Mouse (Mus musculus) heart, adult 8-10 months (tissue): Measurements from ENCODE around the gene Kcnk15. TPM values are rescaled to one million over a fixed set of nuclear protein-coding genes. Genes with fewer than 3 reads are reported as not detected.

ENCODE experiments used
- DNase-seq: peaks from one replicate; pipeline ENCODE4 v3.0.0; 2022; ENCODE audit warnings: low spot score
- total RNA-seq, 4 experiments: library from RNA; stranded (reverse); gene quantifications; 2 replicates each; pipeline ENCODE4 v1.2.4; 2022

The Kcnk15 gene
- total RNA-seq, 4 experiments from 2014 or later: not detected

DNA sequence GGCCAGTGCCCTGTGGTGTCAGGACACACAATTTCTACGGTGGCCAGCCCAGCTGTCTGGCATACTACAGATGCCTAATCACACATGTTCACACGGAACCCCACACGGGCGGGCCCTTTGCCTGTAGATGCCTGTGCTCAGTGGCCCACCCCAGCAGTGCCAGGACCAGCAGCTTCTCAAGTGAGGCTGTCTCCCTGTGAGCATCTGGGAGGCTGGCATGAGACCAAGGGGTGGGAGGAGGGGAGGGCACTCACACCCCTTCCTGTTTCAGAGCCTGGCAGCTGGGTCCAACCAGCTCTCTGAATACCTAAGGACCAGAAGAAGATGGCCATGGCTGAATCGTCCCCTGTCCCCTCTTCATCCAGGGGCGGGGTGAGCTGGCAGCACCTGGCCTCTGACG is 22.0 kb downstream of the Kcnk15 start:
- no peak for DNase-seq

- no peak for DNase-seq
These were observed 23.5 kb downstream of the Kcnk15 start for GRCm38 (mm10) chr2:163876830-163877498.

- no peak for DNase-seq
These were observed 27.4 kb downstream of the Kcnk15 start for GRCm38 (mm10) chr2:163880891-163881290.

DNA sequence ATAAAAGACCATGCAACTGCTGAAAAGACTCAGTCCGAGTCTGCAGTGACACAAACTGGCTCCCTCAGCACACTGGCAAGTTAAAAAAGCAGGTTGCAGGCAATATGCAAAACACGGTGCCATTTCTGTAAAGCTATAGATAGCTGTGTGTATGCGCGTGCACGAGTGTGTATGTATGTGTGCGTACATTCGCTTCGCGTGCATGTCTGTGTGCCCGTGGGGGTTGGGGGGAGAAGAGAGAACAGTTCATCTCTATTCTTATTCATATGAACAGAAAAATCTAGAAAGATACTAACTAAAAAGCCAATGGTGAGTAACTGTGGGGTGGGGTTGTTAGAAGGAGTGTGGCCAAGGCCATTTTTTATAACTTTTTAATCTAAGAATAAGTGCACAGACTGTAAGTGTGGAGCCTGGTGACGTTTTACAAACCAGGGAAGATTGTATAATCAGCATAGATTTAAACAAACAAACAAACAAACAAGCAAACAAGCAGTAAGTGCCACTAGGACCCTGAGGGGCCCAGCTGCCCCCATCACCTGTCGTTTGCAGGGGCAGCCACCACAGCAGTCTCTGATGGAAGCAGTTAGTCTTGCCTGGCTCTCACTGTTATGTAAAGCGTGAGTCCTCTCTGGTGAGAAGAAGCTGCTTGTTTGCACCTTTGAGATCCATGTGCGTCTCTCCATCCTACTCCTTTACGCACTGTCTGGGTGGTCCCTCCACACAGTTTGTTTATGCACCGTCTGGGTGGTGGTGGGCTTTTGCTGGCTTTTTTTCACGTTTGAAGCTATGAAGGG is 29.6 kb downstream of the Kcnk15 start:
- DNase-seq: no peak

GRCm38 (mm10) chr2:163889411-163889810 is 36.0 kb downstream of the Kcnk15 start:
- DNase-seq: no peak

DNA sequence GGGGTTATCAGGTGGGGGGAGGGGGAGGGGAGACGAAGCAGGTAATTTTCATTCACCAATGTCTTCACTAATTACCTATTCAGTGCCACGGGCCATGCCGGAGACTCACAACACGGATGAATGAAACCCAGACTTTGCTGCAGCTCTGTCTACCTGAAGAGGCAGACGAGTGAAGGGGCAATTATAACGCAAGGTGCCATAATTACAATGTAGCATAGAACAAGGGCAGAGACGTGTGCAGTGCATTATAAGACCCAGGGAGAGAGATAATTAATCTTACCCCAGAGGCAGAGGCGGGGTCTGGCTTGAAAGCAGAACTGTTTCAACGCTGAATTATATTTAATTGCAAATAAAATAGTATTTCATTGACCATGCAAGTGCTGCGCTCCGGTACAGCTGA is 37.1 kb downstream of the Kcnk15 start:
- no peak for DNase-seq

GRCm38 (mm10) chr2:163891271-163891670 is 37.8 kb downstream of the Kcnk15 start:
- no peak for DNase-seq

- DNase-seq: no peak
These were observed 40.3 kb downstream of the Kcnk15 start for GRCm38 (mm10) chr2:163893446-163894370.

- DNase-seq: no peak
These were observed 41.7 kb downstream of the Kcnk15 start for GRCm38 (mm10) chr2:163895156-163895555.

DNA sequence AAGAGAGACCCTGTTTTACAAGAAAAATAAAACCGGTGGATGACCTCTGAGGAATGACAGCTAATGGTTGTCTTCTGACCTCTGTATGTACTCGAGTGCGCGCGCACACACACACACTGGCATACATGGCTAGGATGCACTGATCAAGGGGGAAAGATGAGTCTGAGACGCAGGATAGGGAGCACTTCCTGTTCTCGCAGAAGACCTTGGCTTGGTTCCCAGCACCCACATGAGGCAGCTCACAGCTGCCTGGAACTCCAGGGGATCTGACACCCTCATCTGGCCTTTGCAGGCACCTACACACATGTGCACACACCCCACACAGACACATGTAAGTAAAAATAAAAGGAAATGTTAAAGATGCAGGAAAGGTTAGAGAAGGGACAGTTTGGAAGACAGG is 43.6 kb downstream of the Kcnk15 start:
- no peak for DNase-seq

GRCm38 (mm10) chr2:163897988-163898535 is 44.6 kb downstream of the Kcnk15 start:
- DNase-seq: no peak

DNA sequence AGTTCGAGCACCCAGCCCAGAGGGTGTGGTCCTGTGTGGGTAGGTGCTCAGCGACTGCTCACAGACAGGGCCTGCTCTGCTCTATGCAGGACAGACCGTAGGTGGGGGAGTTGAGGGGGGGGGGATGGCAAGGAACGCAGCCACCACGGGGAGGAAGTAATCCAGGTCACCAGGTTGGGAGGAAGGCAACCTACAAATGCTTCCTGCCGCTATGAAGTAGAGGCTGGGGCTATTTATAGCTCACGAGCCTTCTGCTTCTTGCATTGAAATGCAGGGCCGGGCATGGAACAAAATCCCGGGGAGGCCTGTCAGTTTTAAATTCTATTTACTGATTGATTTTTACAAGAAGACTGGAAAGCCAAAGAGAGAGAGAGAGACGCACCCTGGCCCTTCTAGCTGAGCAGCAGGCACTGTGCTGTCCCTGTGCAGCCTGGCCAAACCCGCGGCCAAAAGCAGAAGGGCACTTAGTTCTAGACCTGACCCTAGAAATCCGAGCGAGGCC is 46.5 kb downstream of the Kcnk15 start:
- no peak for DNase-seq

DNA sequence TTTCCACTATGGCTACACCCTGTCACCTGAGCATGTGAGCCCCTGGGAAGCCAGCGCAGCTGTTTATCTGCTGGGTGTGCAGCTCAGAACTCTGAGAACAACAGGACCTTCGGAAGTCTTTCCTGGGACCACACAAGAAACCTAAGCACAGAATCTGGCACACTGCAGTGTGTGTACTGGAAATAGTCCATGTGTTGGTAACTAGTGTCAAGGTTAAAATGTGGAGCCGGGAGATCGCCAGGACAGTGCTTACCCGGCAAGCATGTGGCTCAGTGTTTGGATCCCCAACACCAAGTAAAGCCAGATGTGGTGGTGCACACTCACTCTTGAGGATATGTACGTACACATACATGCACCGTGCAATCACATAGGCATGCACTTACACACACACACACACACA is 47.6 kb downstream of the Kcnk15 start:
- DNase-seq: peak; percentile 24

DNA sequence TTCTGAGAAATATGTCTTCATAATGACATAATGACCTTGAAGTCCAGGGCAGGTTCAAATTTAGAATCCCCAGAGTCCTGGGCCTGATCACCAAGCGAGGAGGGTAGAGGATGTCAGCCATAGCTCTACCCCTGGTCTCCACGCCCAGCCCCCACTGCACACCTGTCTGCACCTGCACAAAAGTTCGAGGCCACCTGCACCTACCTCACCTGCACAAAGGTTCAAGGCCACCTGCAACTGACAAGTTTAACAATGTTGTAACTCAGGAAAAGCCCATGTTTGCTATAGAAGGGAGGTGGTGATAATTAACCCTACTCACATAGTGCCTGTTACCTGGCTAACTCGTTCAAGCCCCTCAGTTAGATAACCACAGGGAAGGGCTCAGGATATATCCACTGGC is 49.0 kb downstream of the Kcnk15 start:
- no peak for DNase-seq

DNA sequence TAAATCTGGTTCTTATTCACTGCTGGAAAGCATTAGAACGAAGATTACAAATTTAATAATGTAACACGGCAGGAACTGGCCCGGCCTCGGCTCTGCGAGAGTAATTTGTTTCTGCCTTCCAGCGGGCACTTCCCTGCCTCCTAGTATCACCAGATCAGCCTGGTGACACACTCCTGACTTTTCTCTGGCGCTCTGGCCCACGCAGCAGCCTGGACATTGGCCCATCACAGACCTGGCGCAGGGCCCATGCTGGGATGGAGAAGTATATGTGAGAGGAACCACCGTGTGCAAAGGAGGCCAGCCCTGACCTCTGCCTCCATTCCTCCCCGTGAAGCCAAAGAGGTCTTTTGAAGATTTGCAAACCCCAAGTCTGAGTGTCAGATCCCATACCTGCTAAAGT is 50.0 kb downstream of the Kcnk15 start:
- no peak for DNase-seq

DNA sequence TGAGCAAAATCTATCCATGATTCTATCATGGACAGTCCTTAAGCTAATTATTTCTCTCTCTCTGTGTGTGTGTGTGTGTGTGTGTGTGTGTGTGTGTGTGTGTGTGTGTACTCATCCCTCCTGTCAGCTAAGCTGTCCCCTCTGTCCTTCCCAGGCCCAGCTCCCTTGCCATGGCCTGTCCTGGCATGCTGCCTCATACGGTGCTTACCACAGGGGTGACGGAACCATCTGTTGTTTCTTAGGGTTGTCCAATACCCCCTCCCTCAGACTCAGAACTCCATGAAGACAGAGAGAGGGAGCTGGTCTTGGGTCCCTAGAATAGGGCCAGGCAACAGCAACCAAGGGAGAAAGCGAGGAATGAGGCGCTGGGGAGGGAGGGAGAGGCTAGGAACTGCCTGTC is 50.9 kb downstream of the Kcnk15 start:
- DNase-seq: no peak

DNA sequence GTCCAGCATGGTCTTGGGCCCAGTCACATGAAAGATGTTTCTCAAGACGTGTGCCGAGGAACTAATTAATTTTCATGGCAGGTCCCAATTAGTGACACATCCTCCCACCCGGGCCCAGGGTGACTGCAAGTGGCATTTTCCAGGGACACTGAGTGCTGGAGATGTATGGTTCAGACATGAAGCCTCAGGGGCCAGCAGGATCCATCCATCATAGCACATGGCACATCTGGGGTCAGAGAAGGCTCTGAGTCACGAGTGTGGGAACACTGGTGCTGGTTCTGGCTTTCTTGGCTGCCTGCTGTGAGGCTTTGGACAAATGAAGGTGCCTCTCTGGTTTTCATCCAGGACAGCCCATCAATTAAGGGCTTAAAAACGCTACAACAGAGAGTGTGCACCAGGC is 53.7 kb downstream of the Kcnk15 start:
- no peak for DNase-seq
